Mouse (Mus musculus) inflammation-experienced regulatory T-cells (primary cell): ENCODE data around the gene Olfr1480. TPM values are rescaled to one million over a fixed set of nuclear protein-coding genes. Genes with fewer than 3 reads are reported as not detected.

Source experiments
- polyA plus RNA-seq, 2 experiments: library from polyadenylated mRNA; unstranded; fragments of 100-300 nt; shearing (Covaris generic); gene quantifications; one replicate each; pipeline ENCODE4 v1.2.1; 2017

Gene Olfr1480
- not detected for polyA plus RNA-seq

DNA sequence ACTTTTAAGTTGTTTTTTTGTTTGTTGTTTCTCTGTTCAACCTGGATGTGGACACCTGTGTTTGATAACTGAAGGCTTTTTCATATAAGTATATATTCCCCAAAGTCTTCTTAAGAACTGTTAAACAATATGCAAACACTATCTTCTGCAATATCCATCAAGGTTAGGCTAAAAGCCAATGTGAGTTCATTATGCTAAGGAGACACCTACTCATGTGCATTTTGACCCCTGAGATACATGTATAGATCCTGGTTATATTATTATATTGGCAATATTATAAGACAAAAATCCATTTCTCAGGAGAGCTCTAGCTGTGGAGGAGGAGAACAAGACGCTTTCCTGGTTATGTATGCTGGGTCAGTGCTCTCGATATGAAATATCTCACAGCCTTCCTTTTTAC lies at the start of gene Olfr1480:
TSS of gene Olfr1480 (plus strand) at position 301 of the 400 bp plus-strand sequence.

DNA sequence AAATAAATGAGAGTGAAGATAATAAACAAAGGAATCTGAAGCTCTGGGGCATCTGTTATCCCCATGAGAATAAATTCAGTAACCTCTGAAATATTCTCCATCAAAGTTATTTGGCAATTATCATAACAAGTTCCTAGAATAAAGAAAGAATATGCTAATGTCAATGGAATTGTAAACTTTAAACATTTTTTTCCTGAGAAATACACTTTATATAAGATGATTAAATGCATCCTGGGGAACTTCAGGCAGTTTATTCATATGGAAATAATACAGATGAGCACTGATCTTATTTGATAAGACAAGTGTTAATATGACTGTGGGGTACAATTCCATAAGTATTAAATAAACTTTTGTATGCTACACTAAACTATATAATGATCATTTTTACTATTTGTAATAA lies 47.6 kb upstream of the Olfr1480 start, which contains the start of gene Olfr1475:
TSS of gene Olfr1475 (minus strand) at position 101 of the 400 bp plus-strand sequence.

DNA sequence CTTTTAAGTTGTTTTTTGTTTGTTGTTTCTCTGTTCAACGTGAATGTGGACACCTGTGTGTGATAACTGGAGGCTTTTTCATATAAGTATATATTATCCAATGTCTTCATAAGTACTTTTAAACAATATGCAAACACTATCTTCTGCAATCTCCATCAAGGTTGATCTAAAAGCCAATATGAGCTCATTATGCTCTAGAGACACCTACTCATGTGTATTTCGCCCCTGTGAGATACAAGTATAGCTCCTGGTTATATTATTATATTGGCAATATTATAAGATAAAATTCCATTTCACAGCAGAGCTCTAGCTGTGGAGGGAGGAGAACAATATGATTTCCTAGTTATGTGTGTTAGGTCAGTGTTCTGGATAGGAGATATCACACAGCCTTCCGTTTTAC lies 27.5 kb upstream of the Olfr1480 start, which contains the start of gene Olfr1477:
TSS of gene Olfr1477 (plus strand) at position 301 of the 400 bp plus-strand sequence.

Other genes starting within 250 kb of the Olfr1480 start
- not detected for gene Olfr1465, start 212.4 kb upstream of the Olfr1480 start, polyA plus RNA-seq
- not detected for gene Olfr1466, start 189.1 kb upstream of the Olfr1480 start, polyA plus RNA-seq
- under 1 TPM; 0.06 to 0.65 TPM for gene Olfr1467, start 165.7 kb upstream of the Olfr1480 start, polyA plus RNA-seq
- gene Olfr1469, start 120.1 kb upstream of the Olfr1480 start, polyA plus RNA-seq: 1 to 10 TPM in 1 of 2 experiments, under 1 TPM in 1; 0.39 to 1.0 TPM
- gene Olfr1471, start 84.5 kb upstream of the Olfr1480 start, polyA plus RNA-seq: 1 to 10 TPM in 1 of 2 experiments, under 1 TPM in 1; 0.13 to 1.2 TPM
- not detected for gene Olfr1472, start 71.8 kb upstream of the Olfr1480 start, polyA plus RNA-seq
- 1 to 10 TPM in 1 of 2 experiments, not detected in 1; 1.1 TPM for gene Olfr1474, start 58.3 kb upstream of the Olfr1480 start, polyA plus RNA-seq
- gene Olfr1475, start 47.7 kb upstream of the Olfr1480 start, polyA plus RNA-seq: not detected
- gene Olfr1477, start 27.4 kb upstream of the Olfr1480 start, polyA plus RNA-seq: under 1 TPM in 1 of 2 experiments, not detected in 1; 0.53 TPM
- gene Olfr1484, start 55.6 kb downstream of the Olfr1480 start, polyA plus RNA-seq: not detected
- not detected for gene Olfr1487, start 89.5 kb downstream of the Olfr1480 start, polyA plus RNA-seq
- under 1 TPM in 1 of 2 experiments, not detected in 1; 0.04 TPM for gene Olfr1489, start 103.7 kb downstream of the Olfr1480 start, polyA plus RNA-seq
- gene Olfr1490, start 123.2 kb downstream of the Olfr1480 start, polyA plus RNA-seq: not detected
- under 1 TPM in 1 of 2 experiments, not detected in 1; 0.49 TPM for gene Olfr1491, start 169.4 kb downstream of the Olfr1480 start, polyA plus RNA-seq
- gene Olfr1493-ps1, start 195.4 kb downstream of the Olfr1480 start, polyA plus RNA-seq: under 1 TPM in 1 of 2 experiments, not detected in 1; 0.14 TPM
- not detected for gene Olfr1494, start 211.8 kb downstream of the Olfr1480 start, polyA plus RNA-seq
- not detected for gene Olfr1495, start 236.7 kb downstream of the Olfr1480 start, polyA plus RNA-seq
- 1 to 10 TPM in 1 of 2 experiments, not detected in 1; 1.3 TPM for gene Olfr1496, start 250.0 kb downstream of the Olfr1480 start, polyA plus RNA-seq